In genomic region chr11:82631387-82631786, GRCm38 (mm10) we compare ENCODE assay signal across 13 mouse cellular contexts.
DNase-seq lines count a peak whose midpoint lies in the region; ATAC-seq and TF ChIP-seq lines count a peak whose summit lies in the region.
"Had no signal": no experiment of that assay in that cellular context is flagged by ENCODE, and none has a peak within 500 bp of the region (broad histone marks: within the 10 kb centered on the region; RNA-seq: fewer than 3 reads in every experiment).

No protein-coding gene starts in this region.

- no peak for TF ChIP-seq POLR2A in brain, embryonic 14.5 days (IDR thresholded peaks at IDR 0.05; ENCODE audit: borderline replicate concordance, extremely low read depth, insufficient read depth, insufficient read length, poor library complexity, severe bottlenecking)

- H3K4me1 ChIP-seq in forebrain, postnatal 0 days (ENCODE audit: insufficient read depth), result 0 out of 2 replicates have a peak, but pooled peaks cover 5% of the 10 kb centered on the region
- no peaks in the 10 kb centered on the region for H3K4me1 ChIP-seq in midbrain, embryonic 15.5 days
- H3K4me1 ChIP-seq: heart, embryonic 15.5 days; lung, embryonic 15.5 days had no signal

- H3K36me3 ChIP-seq in forebrain, postnatal 0 days (ENCODE audit: insufficient read depth), result no peaks in the 10 kb centered on the region
- no peaks in the 10 kb centered on the region for H3K36me3 ChIP-seq in midbrain, embryonic 15.5 days (replicated peaks)
- H3K36me3 ChIP-seq: embryonic facial prominence, embryonic 13.5 days; heart, embryonic 15.5 days; kidney, embryonic 15.5 days; lung, embryonic 15.5 days had no signal

- WGBS in forebrain, postnatal 0 days, result 13% methylated on average over 4 of the region's 4 CpGs
- 14% methylated on average over 4 of the region's 4 CpGs for WGBS in midbrain, embryonic 15.5 days

- H3K4me2 ChIP-seq in forebrain, postnatal 0 days (ENCODE audit: low read depth), result no peak overlapping the region
- no peak overlapping the region for H3K4me2 ChIP-seq in midbrain, embryonic 15.5 days
- H3K4me2 ChIP-seq: embryonic facial prominence, embryonic 13.5 days; heart, embryonic 15.5 days; kidney, embryonic 15.5 days; liver, embryonic 11.5 days; lung, embryonic 15.5 days had no signal

- peak; percentile 94 for ATAC-seq in forebrain, postnatal 0 days
- ATAC-seq in midbrain, embryonic 15.5 days (replicated peaks), result peak; percentile 58; the same call in 1 of the 2 replicates

- H3K9me3 ChIP-seq in forebrain, postnatal 0 days (ENCODE audit: low read length), result no peaks in the 10 kb centered on the region
- no peaks in the 10 kb centered on the region for H3K9me3 ChIP-seq in midbrain, embryonic 15.5 days
- H3K9me3 ChIP-seq: heart, embryonic 15.5 days; kidney, embryonic 15.5 days; lung, embryonic 15.5 days had no signal

- no peak overlapping the region for H3K9ac ChIP-seq in forebrain, postnatal 0 days
- no peak overlapping the region for H3K9ac ChIP-seq in midbrain, embryonic 15.5 days
- H3K9ac ChIP-seq: embryonic facial prominence, embryonic 13.5 days; heart, embryonic 15.5 days; kidney, embryonic 15.5 days; lung, embryonic 15.5 days had no signal

- H3K27ac ChIP-seq in forebrain, postnatal 0 days (ENCODE audit: low read depth, low read length), result 0 out of 2 replicates have a peak overlapping the region, but pooled peaks have one; percentile 29
- H3K27ac ChIP-seq in midbrain, embryonic 15.5 days, result no peak overlapping the region
- H3K27ac ChIP-seq: embryonic facial prominence, embryonic 13.5 days; heart, embryonic 15.5 days; kidney, embryonic 15.5 days; lung, embryonic 15.5 days had no signal

- H3K4me3 ChIP-seq in forebrain, postnatal 0 days (ENCODE audit: low read depth, low read length), result no peak overlapping the region
- H3K4me3 ChIP-seq in midbrain, embryonic 15.5 days, result no peak overlapping the region
- H3K4me3 ChIP-seq: embryonic facial prominence, embryonic 13.5 days; heart, embryonic 15.5 days; kidney, embryonic 15.5 days; lung, embryonic 15.5 days had no signal

- TF ChIP-seq CTCF in brain, embryonic 14.5 days (IDR thresholded peaks at IDR 0.05; ENCODE audit: borderline replicate concordance, extremely low read depth, insufficient read depth, insufficient read length), result no peak
- peak; percentile 28; the same call in 1 of the 2 replicates for TF ChIP-seq CTCF in forebrain, postnatal 0 days (IDR thresholded peaks at IDR 0.05; ENCODE audit: low read depth)

- peak; percentile 10 to 11 for DNase-seq in left cerebral cortex, adult 9 months (ENCODE audit: low spot score in 2 of 2)
- no peak for DNase-seq in left cerebral cortex, adult 11 months (ENCODE audit: low spot score)
- DNase-seq in brain, embryonic 14.5 days (ENCODE audit: low read depth), result peak; percentile 97
- DNase-seq in forebrain, postnatal 0 days, result peak; percentile 70
- no peak for DNase-seq in cerebellum, postnatal 4 days (ENCODE audit: low spot score in 2 of 2)
- no peak for DNase-seq in urinary bladder, postnatal 25 days (ENCODE audit: low spot score)
- DNase-seq: cerebellum, adult 9-11 months had no signal

- H3K27me3 ChIP-seq in forebrain, postnatal 0 days (ENCODE audit: insufficient read depth, low read length), result no peaks in the 10 kb centered on the region
- no peaks in the 10 kb centered on the region for H3K27me3 ChIP-seq in midbrain, embryonic 15.5 days (replicated peaks)
- H3K27me3 ChIP-seq: embryonic facial prominence, embryonic 13.5 days; kidney, embryonic 15.5 days; lung, embryonic 15.5 days had no signal

Comparison
In these comparisons a context has a peak if more than half of its experiments do, and no peak if none do; other contexts are left out.
1. DNase-seq: peak in left cerebral cortex, adult 9 months (2 of 2), brain, embryonic 14.5 days (single experiment) and forebrain, postnatal 0 days (single experiment); none in left cerebral cortex, adult 11 months (single experiment), cerebellum, postnatal 4 days (0 of 2) and urinary bladder, postnatal 25 days (single experiment).